Mouse (Mus musculus) midbrain, embryonic 10.5 days (tissue): ENCODE results near the gene Ctnnd1. TPM values are rescaled to one million over a fixed set of nuclear protein-coding genes. Genes with fewer than 3 reads are reported as not detected.
A peak's percentile ranks its signal among the peaks of the same experiment; 100 is the strongest.
"Not testable (repeated sequence)": the region's sequence is repeated elsewhere in the genome, so short reads cannot be mapped to it uniquely, and the experiment has no call there.

Experiments
- DNase-seq: peaks from one replicate; pipeline ENCODE4 v3.0.0-alpha.2; 2017; ENCODE audit warnings: low spot score
- H3K27ac ChIP-seq: fragments of 300-500 bp; sonication (generic); replicated peaks from 2 replicates; pipeline ENCODE4 v1.5.1; 2016; ENCODE audit warnings: mild to moderate bottlenecking
- H3K27me3 ChIP-seq: fragments of 300-500 bp; sonication (generic); 2 replicates; pipeline ENCODE4 v1.6.1; 2016; ENCODE audit warnings: low read depth, mild to moderate bottlenecking; ENCODE audit not compliant: poor library complexity, severe bottlenecking
- H3K36me3 ChIP-seq: fragments of 300-500 bp; sonication (generic); 2 replicates; pipeline ENCODE4 v1.6.1; 2016; ENCODE audit warnings: mild to moderate bottlenecking, moderate library complexity
- H3K4me1 ChIP-seq: fragments of 300-500 bp; sonication (generic); 2 replicates; pipeline ENCODE4 v1.6.1; 2016
- H3K4me3 ChIP-seq: fragments of 300-500 bp; sonication (generic); 2 replicates; pipeline ENCODE4 v1.5.1; 2016; ENCODE audit warnings: mild to moderate bottlenecking, moderate library complexity
- H3K9me3 ChIP-seq: fragments of 300-500 bp; sonication (generic); replicated peaks from 2 replicates; pipeline ENCODE4 v1.6.1; 2016; ENCODE audit warnings: mild to moderate bottlenecking
- WGBS: fragments of 180-500 bp; shearing (Covaris S2); methylation state at CpG from one replicate; pipeline ENCODE4 v1.1.7; 2016; 5-methylcytosine and 5-hydroxymethylcytosine counted together
- polyA plus RNA-seq: library from polyadenylated mRNA; unstranded; fragments of >200 nt; fragmentation: Nextera tagmentation; extraction: Ambion mirVana; gene quantifications from 2 replicates; pipeline ENCODE4 v1.2.1, GENCODE M21; 2016

Ctnnd1 gene
- 37.5 and 40.9 TPM in 2 replicates for polyA plus RNA-seq

- H3K4me3 ChIP-seq, result peak within 1 kb of the TSS; percentile 77
These were observed at the start of gene Ctnnd1 for GRCm38 (mm10) chr2:84650464-84651195. Gene Ctnnd1 (minus strand): TSS chr2:84650765.

GRCm38 (mm10) chr2:84695007-84695695 lies 44.6 kb upstream of the Ctnnd1 start:
- no peak overlapping the region for H3K27ac ChIP-seq
- peaks cover 90% of the 10 kb centered on the region for H3K36me3 ChIP-seq
- H3K27me3 ChIP-seq, result no peaks in the 10 kb centered on the region
- DNase-seq, result no peak
- WGBS, result 95% methylated on average over 5 of the region's 5 CpGs
- H3K4me3 ChIP-seq, result no peak overlapping the region
- H3K9me3 ChIP-seq, result no peaks in the 10 kb centered on the region
- H3K4me1 ChIP-seq, result no peaks in the 10 kb centered on the region

More at GRCm38 (mm10) chr2:84650464-84651195, at the start of gene Ctnnd1:
- H3K27ac ChIP-seq, result peak within 1 kb of the TSS; percentile 95
- DNase-seq, result peak; percentile 85
- WGBS, result 0% methylated on average over 15 of the region's 15 CpGs
- peaks cover 12% of the 10 kb centered on the region for H3K36me3 ChIP-seq
- H3K4me1 ChIP-seq, result peaks cover 19% of the 10 kb centered on the region
- H3K9me3 ChIP-seq, result no peaks in the 10 kb centered on the region
- H3K27me3 ChIP-seq, result no peaks in the 10 kb centered on the region

- H3K27me3 ChIP-seq, result no peaks in the 10 kb centered on the region
- 93% methylated on average over 12 of the region's 12 CpGs for WGBS
- no peaks in the 10 kb centered on the region for H3K4me1 ChIP-seq
- no peak overlapping the region for H3K4me3 ChIP-seq
- peaks cover 99% of the 10 kb centered on the region for H3K36me3 ChIP-seq
- H3K27ac ChIP-seq, result no peak overlapping the region
- no peak for DNase-seq
- H3K9me3 ChIP-seq, result no peaks in the 10 kb centered on the region
These were observed 39.5 kb upstream of the Ctnnd1 start for GRCm38 (mm10) chr2:84690050-84690449.

GRCm38 (mm10) chr2:84688080-84688844 lies 37.7 kb upstream of the Ctnnd1 start:
- WGBS, result 82% methylated on average over 2 of the region's 2 CpGs
- Histone ChIP-seq H3K4me3 (no peak overlapping the region), H3K27me3 (no peaks in the 10 kb centered on the region), H3K9me3 (no peaks in the 10 kb centered on the region), H3K4me1 (no peaks in the 10 kb centered on the region), H3K27ac (no peak overlapping the region), H3K36me3 (peaks cover 93% of the 10 kb centered on the region)
- no peak for DNase-seq

GRCm38 (mm10) chr2:84682605-84683183 lies 32.1 kb upstream of the Ctnnd1 start:
- H3K4me3 ChIP-seq, result no peak overlapping the region
- no peak overlapping the region for H3K27ac ChIP-seq
- no peak for DNase-seq
- no peaks in the 10 kb centered on the region for H3K9me3 ChIP-seq
- 86% methylated on average over 6 of the region's 6 CpGs for WGBS
- H3K27me3 ChIP-seq, result no peaks in the 10 kb centered on the region
- peaks cover 64% of the 10 kb centered on the region for H3K36me3 ChIP-seq
- peaks cover 11% of the 10 kb centered on the region for H3K4me1 ChIP-seq

- Histone ChIP-seq H3K27ac (peak within 1 kb of the TSS; percentile 91), H3K4me1 (peaks cover 24% of the 10 kb centered on the region), H3K27me3 (no peaks in the 10 kb centered on the region), H3K9me3 (no peaks in the 10 kb centered on the region), H3K4me3 (peak within 1 kb of the TSS; percentile 99), H3K36me3 (peaks cover 52% of the 10 kb centered on the region)
- 24% methylated on average over 8 of the region's 8 CpGs for WGBS
- DNase-seq, result no peak
These were observed 28.5 kb upstream of the Ctnnd1 start, which contains the start of gene Tmx2 for GRCm38 (mm10) chr2:84679016-84679415. Gene Tmx2 (minus strand): TSS chr2:84679140.

GRCm38 (mm10) chr2:84677968-84678880 lies 27.7 kb upstream of the Ctnnd1 start, which contains the start of the genes Gm28635 and Med19:
Gene Gm28635 (minus strand): TSS chr2:84678041.
Gene Med19 (plus strand): TSS chr2:84678402.
- Histone ChIP-seq H3K9me3 (no peaks in the 10 kb centered on the region), H3K36me3 (peaks cover 58% of the 10 kb centered on the region), H3K4me3 (peak within 1 kb of the TSS; percentile 99), H3K27me3 (no peaks in the 10 kb centered on the region), H3K4me1 (peaks cover 24% of the 10 kb centered on the region), H3K27ac (peak within 1 kb of the TSS; percentile 91)
- under 1% methylated on average over 44 of the region's 44 CpGs for WGBS
- peak; percentile 96 for DNase-seq

- H3K9me3 ChIP-seq, result no peaks in the 10 kb centered on the region
- DNase-seq, result no peak
- no peaks in the 10 kb centered on the region for H3K27me3 ChIP-seq
- peak overlapping the region; percentile 84 for H3K27ac ChIP-seq
- H3K4me3 ChIP-seq, result peak overlapping the region; percentile 99
- peaks cover 24% of the 10 kb centered on the region for H3K4me1 ChIP-seq
- 10% methylated on average over 22 of the region's 22 CpGs for WGBS
- peaks cover 60% of the 10 kb centered on the region for H3K36me3 ChIP-seq
These were observed 26.9 kb upstream of the Ctnnd1 start for GRCm38 (mm10) chr2:84677270-84677967.

GRCm38 (mm10) chr2:84671535-84671934 lies 21.0 kb upstream of the Ctnnd1 start:
- Histone ChIP-seq H3K36me3 (peaks cover 70% of the 10 kb centered on the region), H3K4me1 (peaks cover 22% of the 10 kb centered on the region), H3K27ac (0 out of 2 replicates have a peak overlapping the region, but pooled peaks have one; percentile 99)
- H3K9me3 ChIP-seq, H3K27me3 ChIP-seq, DNase-seq, H3K4me3 ChIP-seq: not testable (repeated sequence)
- 74% methylated on average over 4 of the region's 5 CpGs for WGBS

GRCm38 (mm10) chr2:84670569-84670933 lies 20.0 kb upstream of the Ctnnd1 start, which contains the start of gene Selenoh:
Gene Selenoh (minus strand): TSS chr2:84670770.
- Histone ChIP-seq H3K4me3 (peak within 1 kb of the TSS; percentile 88), H3K36me3 (peaks cover 61% of the 10 kb centered on the region), H3K9me3 (no peaks in the 10 kb centered on the region), H3K4me1 (peaks cover 19% of the 10 kb centered on the region), H3K27me3 (no peaks in the 10 kb centered on the region), H3K27ac (peak within 1 kb of the TSS; percentile 99)
- DNase-seq, result peak; percentile 94
- WGBS, result 0% methylated on average over 20 of the region's 20 CpGs
